Mouse (Mus musculus): Measurements from ENCODE around the gene Sstr3. TPM values are rescaled to one million over a fixed set of nuclear protein-coding genes. Genes with fewer than 3 reads are reported as not detected.

The Sstr3 gene
- polyA plus RNA-seq, 1 experiment from 2014 or later: not detected

DNA sequence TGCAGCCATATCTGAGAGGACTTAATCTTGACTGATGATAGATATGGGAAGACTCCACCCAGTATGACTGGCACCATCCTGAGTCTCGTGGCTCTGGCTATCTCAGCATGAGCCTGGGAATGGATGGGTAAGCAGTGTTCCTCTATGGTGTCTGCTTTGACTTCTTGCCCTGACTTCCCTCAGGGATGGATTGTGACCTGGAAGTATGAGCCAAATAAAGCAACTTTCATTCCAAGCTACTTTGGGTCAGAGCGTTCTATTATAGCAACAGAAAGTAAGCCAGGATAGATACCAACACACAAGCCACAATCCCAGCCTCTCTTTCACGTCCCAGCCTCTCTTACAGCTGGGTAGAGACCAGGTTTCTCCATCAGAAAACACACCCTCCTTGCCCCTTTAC, 38.9 kb downstream of the Sstr3 start:
- no peaks in the 10 kb centered on the region for H3K27me3 ChIP-seq (ENCODE audit: insufficient read depth, low read length)
- H3K4me1 ChIP-seq (ENCODE audit: insufficient read depth): peaks cover 4% of the 10 kb centered on the region
- DNase-seq: no peak
- 58% methylated on average over 3 of the region's 3 CpGs for WGBS (ENCODE audit: insufficient replicate concordance)
- ATAC-seq: no peak
- H3K9ac ChIP-seq (replicated peaks): no peak overlapping the region
- no peak overlapping the region for H3K4me3 ChIP-seq (ENCODE audit: low read depth, low read length)
- TF ChIP-seq CTCF (IDR thresholded peaks at IDR 0.05; ENCODE audit: low read depth) (no peak), EP300 (IDR thresholded peaks at IDR 0.05; ENCODE audit: low read depth) (no peak)
- no peaks in the 10 kb centered on the region for H3K36me3 ChIP-seq (replicated peaks; ENCODE audit: insufficient read depth, low read length)
- H3K4me2 ChIP-seq (ENCODE audit: low read depth, low read length): no peak overlapping the region
- H3K9me3 ChIP-seq (ENCODE audit: low read length): peaks cover 3% of the 10 kb centered on the region; the same call in 1 of the 2 replicates
- no peak overlapping the region for H3K27ac ChIP-seq (ENCODE audit: low read depth)

GRCm38 (mm10) chr15:78504816-78505215, 39.7 kb downstream of the Sstr3 start:
- TF ChIP-seq CTCF (IDR thresholded peaks at IDR 0.05; ENCODE audit: low read depth) (no peak), EP300 (IDR thresholded peaks at IDR 0.05; ENCODE audit: low read depth) (no peak)
- Histone ChIP-seq H3K4me3 (ENCODE audit: low read depth, low read length) (no peak overlapping the region), H3K36me3 (replicated peaks; ENCODE audit: insufficient read depth, low read length) (no peaks in the 10 kb centered on the region), H3K4me2 (ENCODE audit: low read depth, low read length) (no peak overlapping the region), H3K27me3 (ENCODE audit: insufficient read depth, low read length) (no peaks in the 10 kb centered on the region), H3K27ac (ENCODE audit: low read depth) (no peak overlapping the region), H3K9ac (replicated peaks) (no peak overlapping the region), H3K9me3 (ENCODE audit: low read length) (peaks cover 3% of the 10 kb centered on the region; the same call in 1 of the 2 replicates), H3K4me1 (ENCODE audit: insufficient read depth) (no peaks in the 10 kb centered on the region)
- DNase-seq (no peak), ATAC-seq (no peak)
- 80% methylated on average over 5 of the region's 5 CpGs for WGBS (ENCODE audit: insufficient replicate concordance)

DNA sequence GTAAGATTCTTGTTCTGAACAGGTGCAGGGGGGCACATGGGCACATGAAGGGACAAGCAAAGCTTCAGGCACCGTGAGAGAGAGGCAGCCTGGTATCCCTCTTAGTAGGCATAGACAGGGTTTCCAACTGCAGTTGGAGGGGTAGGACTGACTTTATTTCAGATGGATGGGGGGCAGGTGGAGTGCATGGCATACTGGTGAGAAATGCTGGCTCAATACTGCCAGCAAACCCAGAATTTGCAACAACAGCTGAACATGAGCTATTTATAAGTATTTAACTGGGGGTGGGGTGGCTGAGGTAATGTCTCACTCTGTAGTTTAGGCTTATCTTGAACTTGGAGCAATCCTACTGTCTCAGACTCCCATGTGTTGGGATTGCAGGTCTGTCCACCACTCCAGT, 40.5 kb downstream of the Sstr3 start:
- no peak for TF ChIP-seq CTCF (IDR thresholded peaks at IDR 0.05; ENCODE audit: low read depth)
- no peak for TF ChIP-seq EP300 (IDR thresholded peaks at IDR 0.05; ENCODE audit: low read depth)
- Histone ChIP-seq H3K4me1 (ENCODE audit: insufficient read depth) (no peaks in the 10 kb centered on the region), H3K27me3 (ENCODE audit: insufficient read depth, low read length) (no peaks in the 10 kb centered on the region), H3K36me3 (replicated peaks; ENCODE audit: insufficient read depth, low read length) (no peaks in the 10 kb centered on the region), H3K4me2 (ENCODE audit: low read depth, low read length) (no peak overlapping the region), H3K4me3 (ENCODE audit: low read depth, low read length) (no peak overlapping the region), H3K27ac (ENCODE audit: low read depth) (no peak overlapping the region), H3K9me3 (ENCODE audit: low read length) (peaks cover 3% of the 10 kb centered on the region; the same call in 1 of the 2 replicates), H3K9ac (replicated peaks) (no peak overlapping the region)
- 63% methylated on average over 1 of the region's 1 CpGs for WGBS (ENCODE audit: insufficient replicate concordance)
- DNase-seq: no peak
- ATAC-seq: no peak

DNA sequence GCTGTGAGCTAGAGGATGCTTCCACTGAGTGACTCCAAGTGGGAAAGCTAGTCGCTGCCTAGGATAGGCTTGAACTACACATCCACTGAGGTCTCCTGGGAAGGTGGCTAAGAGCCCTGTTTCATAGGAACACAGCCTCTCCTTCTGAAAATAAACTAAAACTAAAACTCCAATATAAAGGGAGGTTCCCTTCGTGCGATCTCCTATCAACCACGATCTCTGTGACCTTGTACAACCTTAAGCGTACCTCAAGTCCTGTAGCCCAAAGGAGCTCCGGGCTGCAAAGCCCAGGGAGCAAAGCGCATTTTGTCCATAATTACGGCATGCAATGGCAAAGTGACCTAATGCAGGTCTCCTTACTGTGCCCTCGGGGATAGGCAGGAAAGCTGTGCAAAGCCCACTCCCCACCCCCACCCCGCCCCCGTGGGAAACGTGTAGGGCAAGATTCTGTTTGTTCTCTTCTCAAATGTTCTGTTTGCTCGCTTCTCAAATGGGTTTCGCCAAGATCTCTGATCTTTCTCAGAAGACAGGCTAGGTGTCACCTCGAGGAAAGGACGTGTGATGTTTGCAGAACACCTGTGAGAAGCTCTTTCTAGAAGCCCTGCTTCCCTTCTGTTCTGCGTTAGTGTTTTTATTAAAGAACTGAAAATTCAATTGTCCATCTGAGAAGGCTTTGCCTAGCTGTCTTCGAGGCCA, 41.9 kb downstream of the Sstr3 start:
- H3K4me2 ChIP-seq (ENCODE audit: low read depth, low read length): no peak overlapping the region
- WGBS (ENCODE audit: insufficient replicate concordance): 72% methylated on average over 18 of the region's 18 CpGs
- TF ChIP-seq EP300 (IDR thresholded peaks at IDR 0.05; ENCODE audit: low read depth) (no peak), CTCF (IDR thresholded peaks at IDR 0.05; ENCODE audit: low read depth) (no peak)
- DNase-seq (no peak), ATAC-seq (no peak)
- H3K4me3 ChIP-seq (ENCODE audit: low read depth, low read length): no peak overlapping the region
- H3K36me3 ChIP-seq (replicated peaks; ENCODE audit: insufficient read depth, low read length): no peaks in the 10 kb centered on the region
- H3K27me3 ChIP-seq (ENCODE audit: insufficient read depth, low read length): no peaks in the 10 kb centered on the region
- no peaks in the 10 kb centered on the region for H3K4me1 ChIP-seq (ENCODE audit: insufficient read depth)
- no peak overlapping the region for H3K9ac ChIP-seq (replicated peaks)
- peaks cover 3% of the 10 kb centered on the region; the same call in 1 of the 2 replicates for H3K9me3 ChIP-seq (ENCODE audit: low read length)
- no peak overlapping the region for H3K27ac ChIP-seq (ENCODE audit: low read depth)

DNA sequence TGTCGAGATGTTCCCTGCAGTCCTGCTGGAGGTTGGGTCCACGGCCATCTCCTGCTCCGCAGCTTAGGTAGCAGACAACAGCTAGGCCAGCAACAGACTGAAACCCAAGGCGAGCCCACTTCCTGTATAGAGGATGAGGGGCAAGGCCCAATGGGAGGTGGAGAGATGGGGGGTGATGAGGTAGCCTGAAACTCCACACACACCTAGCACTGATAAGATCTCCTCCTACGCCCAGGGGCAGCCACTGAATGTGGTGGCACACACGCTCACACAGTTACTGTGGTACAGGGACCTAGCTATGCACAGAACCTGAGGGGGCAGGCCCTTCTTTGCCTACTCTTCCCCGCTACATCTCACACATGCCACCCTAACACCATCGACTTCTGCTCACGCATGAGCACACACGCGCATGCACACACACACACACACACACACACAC, 49.5 kb downstream of the Sstr3 start, which contains the start of gene Il2rb:
Il2rb (minus strand) TSS at position 304 of the 439 bp plus-strand sequence.
- WGBS (ENCODE audit: insufficient replicate concordance): 73% methylated on average over 10 of the region's 11 CpGs
- Histone ChIP-seq H3K36me3 (replicated peaks; ENCODE audit: insufficient read depth, low read length) (no peaks in the 10 kb centered on the region), H3K27me3 (ENCODE audit: insufficient read depth, low read length) (no peaks in the 10 kb centered on the region), H3K4me3 (ENCODE audit: low read depth, low read length) (no peak within 1 kb of the TSS), H3K9me3 (ENCODE audit: low read length) (no peaks in the 10 kb centered on the region), H3K4me2 (ENCODE audit: low read depth, low read length) (no peak within 1 kb of the TSS), H3K9ac (replicated peaks) (no peak within 1 kb of the TSS), H3K4me1 (ENCODE audit: insufficient read depth) (no peaks in the 10 kb centered on the region), H3K27ac (ENCODE audit: low read depth) (no peak within 1 kb of the TSS)
- DNase-seq (no peak), ATAC-seq (no peak)
- TF ChIP-seq CTCF (IDR thresholded peaks at IDR 0.05; ENCODE audit: low read depth): no peak

DNA sequence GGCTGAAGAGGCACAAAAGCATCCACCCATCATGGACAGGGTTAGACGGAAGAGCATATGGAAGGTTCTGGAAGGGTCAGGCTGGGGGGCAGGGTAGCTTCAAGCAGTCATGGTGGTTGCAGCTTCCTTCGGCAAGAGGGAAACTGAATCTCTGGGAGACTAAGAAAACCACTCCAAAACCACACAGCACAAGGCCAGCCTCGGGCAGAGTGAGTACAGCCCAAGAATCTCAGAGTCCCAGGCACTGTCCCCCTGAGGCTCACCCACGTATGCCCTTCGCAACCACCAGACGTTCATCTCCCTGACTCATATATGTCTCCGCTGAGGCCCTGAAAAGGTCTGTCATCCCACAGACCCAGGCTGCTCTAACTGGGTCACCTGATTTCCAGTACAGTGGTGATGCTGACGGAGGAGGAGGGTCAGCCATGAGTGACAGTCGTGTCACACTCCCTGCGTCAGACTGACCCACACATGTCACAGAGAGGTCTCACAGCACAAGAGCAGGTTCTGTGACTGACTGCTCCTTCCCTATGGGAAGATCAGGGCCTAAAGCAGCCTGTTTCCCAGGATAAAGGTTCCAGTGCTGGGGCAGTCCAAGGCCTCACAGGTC, 51.0 kb downstream of the Sstr3 start:
- DNase-seq (no peak), ATAC-seq (no peak)
- Histone ChIP-seq H3K9me3 (ENCODE audit: low read length) (no peaks in the 10 kb centered on the region), H3K4me2 (ENCODE audit: low read depth, low read length) (no peak overlapping the region), H3K27me3 (ENCODE audit: insufficient read depth, low read length) (no peaks in the 10 kb centered on the region), H3K27ac (ENCODE audit: low read depth) (no peak overlapping the region), H3K36me3 (replicated peaks; ENCODE audit: insufficient read depth, low read length) (no peaks in the 10 kb centered on the region), H3K9ac (replicated peaks) (no peak overlapping the region), H3K4me3 (ENCODE audit: low read depth, low read length) (no peak overlapping the region), H3K4me1 (ENCODE audit: insufficient read depth) (no peaks in the 10 kb centered on the region)
- TF ChIP-seq EP300 (IDR thresholded peaks at IDR 0.05; ENCODE audit: low read depth) (no peak), CTCF (IDR thresholded peaks at IDR 0.05; ENCODE audit: low read depth) (no peak)
- 64% methylated on average over 10 of the region's 10 CpGs for WGBS (ENCODE audit: insufficient replicate concordance)

All from liver, postnatal 0 days (tissue).